Comparison of ENCODE assay signal across 8 mouse cellular contexts in genomic region chr15:82341036-82341501, GRCm38 (mm10). TPM values are rescaled to one million over a fixed set of nuclear protein-coding genes. Genes with fewer than 3 reads are reported as not detected.
DNase-seq lines count a peak whose midpoint lies in the region; TF ChIP-seq lines count a peak whose summit lies in the region.

No protein-coding gene starts in this region.

- H3K9me3 ChIP-seq in forebrain, embryonic 10.5 days: no peaks in the 10 kb centered on the region
- no peaks in the 10 kb centered on the region for H3K9me3 ChIP-seq in limb, embryonic 10.5 days (replicated peaks)
- H3K9me3 ChIP-seq in midbrain, embryonic 10.5 days (replicated peaks): no peaks in the 10 kb centered on the region

- DNase-seq in brain, embryonic 14.5 days (ENCODE audit: low read depth): peak; percentile 19
- peak; percentile 46 for DNase-seq in forebrain, embryonic 10.5 days (ENCODE audit: extremely low spot score, low spot score)
- DNase-seq in heart, postnatal 10 days: peak; percentile 73 to 75
- DNase-seq in limb, embryonic 10.5 days (ENCODE audit: low spot score): peak; percentile 65
- peak; percentile 50 for DNase-seq in midbrain, embryonic 10.5 days (ENCODE audit: low spot score)
- peak; percentile 83 to 91 for DNase-seq in spleen, postnatal 4 days (ENCODE audit: low spot score in 2 of 2)
- no peak for DNase-seq in right cerebral cortex, postnatal 14 days
- no peak for DNase-seq in left cerebral cortex, adult 8-10 months (ENCODE audit: low spot score in 2 of 2)

- H3K4me3 ChIP-seq in forebrain, embryonic 10.5 days: peak overlapping the region; percentile 54
- peak overlapping the region; percentile 58 for H3K4me3 ChIP-seq in limb, embryonic 10.5 days
- peak overlapping the region; percentile 49 for H3K4me3 ChIP-seq in midbrain, embryonic 10.5 days

- TF ChIP-seq CTCF in brain, embryonic 14.5 days (IDR thresholded peaks at IDR 0.05; ENCODE audit: borderline replicate concordance, extremely low read depth, insufficient read depth, insufficient read length): no peak

- H3K4me1 ChIP-seq in forebrain, embryonic 10.5 days: peaks cover 61% of the 10 kb centered on the region
- H3K4me1 ChIP-seq in limb, embryonic 10.5 days: peaks cover 47% of the 10 kb centered on the region
- peaks cover 55% of the 10 kb centered on the region for H3K4me1 ChIP-seq in midbrain, embryonic 10.5 days

- H3K36me3 ChIP-seq in forebrain, embryonic 10.5 days (replicated peaks): peaks cover 6% of the 10 kb centered on the region
- peaks cover 6% of the 10 kb centered on the region for H3K36me3 ChIP-seq in limb, embryonic 10.5 days
- H3K36me3 ChIP-seq in midbrain, embryonic 10.5 days: peaks cover 9% of the 10 kb centered on the region; the same call in 1 of the 2 replicates

- intact Hi-C loops in heart, postnatal 10 days (cut with DNase I): no loop called here

- WGBS in forebrain, embryonic 10.5 days: 6% methylated on average over 40 of the region's 40 CpGs
- WGBS in limb, embryonic 10.5 days: 2% methylated on average over 40 of the region's 40 CpGs
- 3% methylated on average over 40 of the region's 40 CpGs for WGBS in midbrain, embryonic 10.5 days

- peaks cover 33% of the 10 kb centered on the region for H3K27me3 ChIP-seq in forebrain, embryonic 10.5 days (ENCODE audit: poor library complexity, severe bottlenecking)
- peaks cover 26% of the 10 kb centered on the region for H3K27me3 ChIP-seq in limb, embryonic 10.5 days (ENCODE audit: low read depth, poor library complexity, severe bottlenecking)
- peaks cover 34% of the 10 kb centered on the region for H3K27me3 ChIP-seq in midbrain, embryonic 10.5 days (ENCODE audit: low read depth, poor library complexity, severe bottlenecking)

- peak overlapping the region; percentile 86 for H3K27ac ChIP-seq in forebrain, embryonic 10.5 days
- peak overlapping the region; percentile 90 for H3K27ac ChIP-seq in limb, embryonic 10.5 days
- peak overlapping the region; percentile 84 for H3K27ac ChIP-seq in midbrain, embryonic 10.5 days (replicated peaks)

- no peak for TF ChIP-seq POLR2A in brain, embryonic 14.5 days (IDR thresholded peaks at IDR 0.05; ENCODE audit: borderline replicate concordance, extremely low read depth, insufficient read depth, insufficient read length, poor library complexity, severe bottlenecking)

RNA-seq across cellular contexts. Expression of gene Smdt1, which starts 2.3 kb away (rescaled TPM):
- 231 and 270 TPM in 2 replicates for polyA plus RNA-seq in brain, embryonic 14.5 days (2012; rRNA removed)
- 218 and 236 TPM in 2 replicates for polyA plus RNA-seq in forebrain, embryonic 10.5 days (2016; fragmentation: Nextera tagmentation; extraction: Ambion mirVana)
- 100 to 1,000 TPM; 195 to 202 TPM for total RNA-seq in heart, postnatal 10 days (2021)
- polyA plus RNA-seq in limb, embryonic 10.5 days (2016; fragmentation: Nextera tagmentation; extraction: Ambion mirVana): 211 and 212 TPM in 2 replicates
- polyA plus RNA-seq in midbrain, embryonic 10.5 days (2016; fragmentation: Nextera tagmentation; extraction: Ambion mirVana): 253 and 265 TPM in 2 replicates
- 100 to 1,000 TPM; 143 to 154 (median 149) TPM for total RNA-seq in left cerebral cortex, adult 8-10 months (2022)

RNA-seq across cellular contexts. Expression of gene Pheta2, which starts 2.3 kb away (rescaled TPM):
- polyA plus RNA-seq in brain, embryonic 14.5 days (2012; rRNA removed): 1.3 and 1.9 TPM in 2 replicates
- 3.7 and 4.3 TPM in 2 replicates for polyA plus RNA-seq in forebrain, embryonic 10.5 days (2016; fragmentation: Nextera tagmentation; extraction: Ambion mirVana)
- total RNA-seq in heart, postnatal 10 days (2021): 1 to 10 TPM; 2.8 to 3.2 TPM
- 5.4 and 7.4 TPM in 2 replicates for polyA plus RNA-seq in limb, embryonic 10.5 days (2016; fragmentation: Nextera tagmentation; extraction: Ambion mirVana)
- 4.2 and 5.4 TPM in 2 replicates for polyA plus RNA-seq in midbrain, embryonic 10.5 days (2016; fragmentation: Nextera tagmentation; extraction: Ambion mirVana)
- under 1 TPM; 0.26 to 0.58 (median 0.48) TPM for total RNA-seq in left cerebral cortex, adult 8-10 months (2022)

RNA-seq across cellular contexts. Expression of gene Naga, which starts 2.3 kb away (rescaled TPM):
- 46.0 and 46.4 TPM in 2 replicates for polyA plus RNA-seq in brain, embryonic 14.5 days (2012; rRNA removed)
- 20.5 and 20.8 TPM in 2 replicates for polyA plus RNA-seq in forebrain, embryonic 10.5 days (2016; fragmentation: Nextera tagmentation; extraction: Ambion mirVana)
- total RNA-seq in heart, postnatal 10 days (2021): 10 to 100 TPM; 46.3 to 47.5 TPM
- 19.0 and 29.2 TPM in 2 replicates for polyA plus RNA-seq in limb, embryonic 10.5 days (2016; fragmentation: Nextera tagmentation; extraction: Ambion mirVana)
- 22.4 and 27.2 TPM in 2 replicates for polyA plus RNA-seq in midbrain, embryonic 10.5 days (2016; fragmentation: Nextera tagmentation; extraction: Ambion mirVana)
- total RNA-seq in left cerebral cortex, adult 8-10 months (2022): 10 to 100 TPM; 37.8 to 45.2 (median 42.4) TPM

RNA-seq across cellular contexts. Expression of gene Ndufa6, which starts 13.1 kb away (rescaled TPM):
- polyA plus RNA-seq in brain, embryonic 14.5 days (2012; rRNA removed): 298 and 375 TPM in 2 replicates
- 228 and 249 TPM in 2 replicates for polyA plus RNA-seq in forebrain, embryonic 10.5 days (2016; fragmentation: Nextera tagmentation; extraction: Ambion mirVana)
- total RNA-seq in heart, postnatal 10 days (2021): 100 to 1,000 TPM; 525 to 549 TPM
- polyA plus RNA-seq in limb, embryonic 10.5 days (2016; fragmentation: Nextera tagmentation; extraction: Ambion mirVana): 243 and 262 TPM in 2 replicates
- 258 and 270 TPM in 2 replicates for polyA plus RNA-seq in midbrain, embryonic 10.5 days (2016; fragmentation: Nextera tagmentation; extraction: Ambion mirVana)
- total RNA-seq in left cerebral cortex, adult 8-10 months (2022): 100 to 1,000 TPM; 170 to 203 (median 184) TPM

RNA-seq across cellular contexts. Expression of gene Cyp2d22, which starts 39.0 kb away (rescaled TPM):
- 5.4 and 5.8 TPM in 2 replicates for polyA plus RNA-seq in brain, embryonic 14.5 days (2012; rRNA removed)
- polyA plus RNA-seq in forebrain, embryonic 10.5 days (2016; fragmentation: Nextera tagmentation; extraction: Ambion mirVana): 3.0 and 3.8 TPM in 2 replicates
- 10 to 100 TPM; 17.7 to 30.5 TPM for total RNA-seq in heart, postnatal 10 days (2021)
- polyA plus RNA-seq in limb, embryonic 10.5 days (2016; fragmentation: Nextera tagmentation; extraction: Ambion mirVana): 0.80 and 2.9 TPM in 2 replicates
- 2.8 and 4.5 TPM in 2 replicates for polyA plus RNA-seq in midbrain, embryonic 10.5 days (2016; fragmentation: Nextera tagmentation; extraction: Ambion mirVana)
- total RNA-seq in left cerebral cortex, adult 8-10 months (2022): 10 to 100 TPM; 39.7 to 44.8 (median 40.7) TPM

Comparison
In these comparisons a context has a peak if more than half of its experiments do, and no peak if none do; other contexts are left out.
1. DNase-seq: peak in brain, embryonic 14.5 days (single experiment), forebrain, embryonic 10.5 days (single experiment), heart, postnatal 10 days (2 of 2), limb, embryonic 10.5 days (single experiment), midbrain, embryonic 10.5 days (single experiment) and spleen, postnatal 4 days (2 of 2); none in right cerebral cortex, postnatal 14 days (single experiment) and left cerebral cortex, adult 8-10 months (0 of 2).
2. Peak in every context shown above with its lines, with median percentiles within 50 percentile points of each other: H3K27ac ChIP-seq and H3K4me3 ChIP-seq.